8 mouse cellular contexts compared by ENCODE assay signal in genomic region chr2:26534616-26535015, GRCm38 (mm10). TPM values are rescaled to one million over a fixed set of nuclear protein-coding genes. Genes with fewer than 3 reads are reported as not detected.
DNase-seq lines count a peak whose midpoint lies in the region; ATAC-seq lines count a peak whose summit lies in the region.

No protein-coding gene starts in this region.

- no peaks in the 10 kb centered on the region for H3K9me3 ChIP-seq in liver, embryonic 15.5 days (replicated peaks)
- H3K9me3 ChIP-seq in neural tube, embryonic 15.5 days (replicated peaks), result no peaks in the 10 kb centered on the region

- H3K4me1 ChIP-seq in liver, embryonic 15.5 days (replicated peaks), result peaks cover 12% of the 10 kb centered on the region
- H3K4me1 ChIP-seq in neural tube, embryonic 15.5 days, result peaks cover 32% of the 10 kb centered on the region

- peak; percentile 79 to 80 for DNase-seq in cerebellum, postnatal 10 days
- no peak for DNase-seq in cerebellum, postnatal 36 days
- peak; percentile 76 for DNase-seq in 3T3-L1 (ENCODE audit: low read depth, low spot score)
- DNase-seq in gastrocnemius, adult 18-20 months (ENCODE audit: low spot score), result peak; percentile 70
- no peak for DNase-seq in cerebellum, adult 9-11 months

- no peak overlapping the region for H3K9ac ChIP-seq in liver, embryonic 15.5 days
- no peak overlapping the region for H3K9ac ChIP-seq in neural tube, embryonic 15.5 days (replicated peaks)

- H3K4me2 ChIP-seq in liver, embryonic 15.5 days, result no peak overlapping the region
- no peak overlapping the region for H3K4me2 ChIP-seq in neural tube, embryonic 15.5 days

- no peak overlapping the region for H3K27ac ChIP-seq in liver, embryonic 15.5 days (replicated peaks)
- peak overlapping the region; percentile 67; the same call in 1 of the 2 replicates for H3K27ac ChIP-seq in neural tube, embryonic 15.5 days (replicated peaks)

- no peaks in the 10 kb centered on the region for H3K36me3 ChIP-seq in liver, embryonic 15.5 days (replicated peaks)
- H3K36me3 ChIP-seq in neural tube, embryonic 15.5 days, result no peaks in the 10 kb centered on the region

- peaks cover under 1% of the 10 kb centered on the region; the same call in 1 of the 2 replicates for H3K27me3 ChIP-seq in liver, embryonic 15.5 days
- no peaks in the 10 kb centered on the region for H3K27me3 ChIP-seq in neural tube, embryonic 15.5 days (replicated peaks)

- ATAC-seq in hematopoietic stem cell, adult 5-6 weeks (replicated peaks in 1 of 2; ENCODE audit: insufficient read depth in 1 of 2, low FRiP score in 2 of 2, low TSS enrichment in 1 of 2, low read depth in 1 of 2, poor library complexity in 2 of 2, severe bottlenecking in 2 of 2), result peak; percentile 37 to 65; a peak in 2 of 4 replicates
- 0 out of 2 replicates have a peak, but pooled peaks have one; percentile 15 for ATAC-seq in liver, embryonic 15.5 days (ENCODE audit: insufficient read depth)
- 0 out of 2 replicates have a peak, but pooled peaks have one; percentile 19 for ATAC-seq in neural tube, embryonic 15.5 days (ENCODE audit: low FRiP score)

- 5% methylated on average over 2 of the region's 2 CpGs for WGBS in liver, embryonic 15.5 days (ENCODE audit: insufficient replicate concordance)
- 61% methylated on average over 2 of the region's 2 CpGs for WGBS in neural tube, embryonic 15.5 days

- H3K4me3 ChIP-seq in liver, embryonic 15.5 days (replicated peaks), result no peak overlapping the region
- H3K4me3 ChIP-seq in neural tube, embryonic 15.5 days (replicated peaks), result no peak overlapping the region

RNA-seq across cellular contexts. Expression of gene Notch1, which starts 18.2 kb away (rescaled TPM):
- 10 to 100 TPM in 1 of 2 experiments, 1 to 10 TPM in 1; 6.1 to 10.0 TPM for total RNA-seq in gastrocnemius, adult 18-20 months (2021)
- total RNA-seq in hematopoietic stem cell, adult 5-6 weeks (2017), result 21.6 and 23.7 TPM in 2 replicates
- polyA plus RNA-seq in liver, embryonic 15.5 days (2015; fragmentation: Nextera tagmentation; extraction: Ambion mirVana), result 2.8 and 3.1 TPM in 2 replicates
- polyA plus RNA-seq in neural tube, embryonic 15.5 days (2015; fragmentation: Nextera tagmentation; extraction: Ambion mirVana), result 11.7 and 22.6 TPM in 2 replicates

RNA-seq across cellular contexts. Expression of gene Egfl7, which starts 45.2 kb away (rescaled TPM):
- 10 to 100 TPM; 19.6 to 34.7 TPM for total RNA-seq in gastrocnemius, adult 18-20 months (2021)
- 145 and 179 TPM in 2 replicates for total RNA-seq in hematopoietic stem cell, adult 5-6 weeks (2017)
- polyA plus RNA-seq in liver, embryonic 15.5 days (2015; fragmentation: Nextera tagmentation; extraction: Ambion mirVana), result 55.1 and 64.6 TPM in 2 replicates
- 76.5 and 94.1 TPM in 2 replicates for polyA plus RNA-seq in neural tube, embryonic 15.5 days (2015; fragmentation: Nextera tagmentation; extraction: Ambion mirVana)

RNA-seq across cellular contexts. Expression of gene Gm20532, which starts 51.8 kb away (rescaled TPM):
- total RNA-seq in gastrocnemius, adult 18-20 months (2021), result not detected
- 0.88 TPM in 1 of 2 replicates, not detected in the other for total RNA-seq in hematopoietic stem cell, adult 5-6 weeks (2017)
- not detected in 2 replicates for polyA plus RNA-seq in liver, embryonic 15.5 days (2015; fragmentation: Nextera tagmentation; extraction: Ambion mirVana)
- not detected in 2 replicates for polyA plus RNA-seq in neural tube, embryonic 15.5 days (2015; fragmentation: Nextera tagmentation; extraction: Ambion mirVana)

Comparison
In these comparisons a context has a peak if more than half of its experiments do, and no peak if none do; other contexts are left out.
1. DNase-seq: peak in cerebellum, postnatal 10 days (2 of 2), 3T3-L1 (single experiment) and gastrocnemius, adult 18-20 months (single experiment); none in cerebellum, postnatal 36 days (0 of 2) and cerebellum, adult 9-11 months (single experiment).
2. Peak in every context shown above with its lines, with median percentiles within 50 percentile points of each other: ATAC-seq.